Mouse (Mus musculus) thymus, postnatal 0 days (tissue): Measurements from ENCODE around the gene Abhd12b. TPM values are rescaled to one million over a fixed set of nuclear protein-coding genes. Genes with fewer than 3 reads are reported as not detected.
"Not testable (repeated sequence)": the region's sequence is repeated elsewhere in the genome, so short reads cannot be mapped to it uniquely, and the experiment has no call there.

Source experiments
- DNase-seq: peaks from one replicate; pipeline ENCODE4 v3.0.0-alpha.2; 2015; ENCODE audit warnings: low spot score
- polyA plus RNA-seq: library from polyadenylated mRNA; unstranded; fragments of >200 nt; fragmentation: Nextera tagmentation; extraction: Ambion mirVana; gene quantifications from 2 replicates; pipeline ENCODE4 v1.2.1, GENCODE M21; 2015

Abhd12b gene
- polyA plus RNA-seq, 1 experiment from 2014 or later, result not detected

DNA sequence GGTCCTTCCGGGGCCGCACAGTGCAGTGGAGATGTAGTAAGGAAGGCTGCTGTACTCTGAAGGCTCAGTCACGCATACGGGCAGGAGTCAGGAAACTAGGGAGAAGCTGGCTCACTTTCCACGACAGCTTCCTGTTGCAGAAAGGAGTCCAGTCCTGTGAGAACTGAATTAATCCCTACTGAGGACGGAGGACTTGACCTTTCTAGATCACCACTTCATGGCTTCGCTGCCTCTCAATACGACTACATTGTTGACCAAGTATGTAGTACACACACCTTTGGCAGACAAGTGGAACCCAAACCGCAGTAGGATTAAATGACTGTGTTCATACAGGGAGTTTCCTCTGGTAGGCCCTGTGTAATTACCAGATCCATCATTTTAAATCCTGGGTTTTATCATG is 16.3 kb upstream of the Abhd12b start:
- DNase-seq, result no peak

DNA sequence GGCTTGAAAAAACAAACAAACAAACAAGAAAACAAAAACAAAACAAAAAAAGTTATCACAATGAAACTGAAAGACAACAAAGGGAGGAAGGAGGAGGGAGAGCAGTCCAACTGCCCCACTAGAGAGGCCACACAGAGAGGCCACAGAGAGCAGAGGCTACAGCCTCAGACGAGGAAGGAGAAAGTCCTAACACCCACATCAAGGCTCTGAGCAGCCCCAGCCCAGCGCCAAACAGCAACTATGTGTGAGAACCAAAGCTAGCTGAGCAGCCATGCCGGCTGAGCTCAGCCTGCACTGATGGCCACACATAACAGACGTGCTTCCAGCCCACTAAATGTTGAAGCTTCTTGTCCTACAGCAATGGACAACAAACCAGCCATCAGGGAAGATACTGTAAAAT is 14.1 kb upstream of the Abhd12b start:
- no peak for DNase-seq

DNA sequence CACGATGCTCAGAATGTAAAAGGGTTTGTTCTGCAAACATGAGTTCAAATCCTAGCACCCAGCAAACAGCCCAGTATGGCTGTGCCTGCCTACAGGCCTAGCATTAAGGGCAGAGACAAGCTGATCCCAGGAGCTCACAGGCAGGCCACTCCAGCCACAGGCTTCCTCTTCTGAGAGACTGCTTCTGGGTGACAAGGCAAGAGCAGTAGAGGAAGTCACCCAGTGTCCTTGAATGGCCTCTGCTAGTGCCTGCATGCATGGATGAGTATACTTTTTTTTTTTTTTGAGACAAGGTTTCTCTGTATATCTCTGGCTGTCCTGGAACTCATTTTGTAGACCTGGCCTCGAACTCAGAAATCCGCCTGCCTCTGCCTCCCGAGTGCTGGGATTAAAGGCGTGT is 13.4 kb upstream of the Abhd12b start:
- no peak for DNase-seq

GRCm38 (mm10) chr12:70140993-70141576 is 12.9 kb upstream of the Abhd12b start:
- no peak for DNase-seq

- not testable (repeated sequence) for DNase-seq
These were observed 9.8 kb upstream of the Abhd12b start for GRCm38 (mm10) chr12:70144106-70144587.

GRCm38 (mm10) chr12:70144637-70145448 is 9.1 kb upstream of the Abhd12b start:
- peak; percentile 82 for DNase-seq

GRCm38 (mm10) chr12:70145586-70145985 is 8.4 kb upstream of the Abhd12b start:
- DNase-seq, result no peak

DNA sequence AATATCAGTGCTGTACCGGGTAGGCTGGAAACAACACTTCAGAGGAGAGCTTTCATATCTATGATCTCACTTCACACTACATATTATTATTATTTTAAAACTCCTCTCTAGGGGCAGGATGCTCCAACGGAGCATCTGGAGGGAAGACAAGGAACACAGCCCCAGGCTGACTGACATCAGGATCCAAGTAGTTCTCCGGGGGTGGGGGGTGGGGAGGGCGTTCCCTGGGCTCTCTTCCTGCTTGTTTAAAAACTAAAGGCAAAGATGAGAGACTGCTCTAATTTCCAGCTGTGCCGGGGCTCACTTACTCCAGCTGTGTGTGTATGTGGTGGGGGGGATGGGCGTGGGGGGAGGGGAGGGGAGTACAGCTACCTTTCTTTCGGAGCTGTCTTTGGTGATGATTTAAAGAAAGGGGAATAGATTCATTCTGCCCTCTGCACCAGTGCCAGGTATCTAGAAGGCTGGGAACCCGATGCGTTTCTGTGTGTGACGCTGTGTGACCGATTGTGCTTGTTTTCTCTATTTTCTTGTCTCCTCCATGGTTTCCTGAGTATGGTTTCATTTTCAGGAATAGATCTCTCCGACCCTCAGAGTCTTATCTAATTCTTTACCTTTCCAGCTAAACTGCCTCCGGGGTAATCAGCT is 5.8 kb upstream of the Abhd12b start:
- DNase-seq, result peak; percentile 58

DNA sequence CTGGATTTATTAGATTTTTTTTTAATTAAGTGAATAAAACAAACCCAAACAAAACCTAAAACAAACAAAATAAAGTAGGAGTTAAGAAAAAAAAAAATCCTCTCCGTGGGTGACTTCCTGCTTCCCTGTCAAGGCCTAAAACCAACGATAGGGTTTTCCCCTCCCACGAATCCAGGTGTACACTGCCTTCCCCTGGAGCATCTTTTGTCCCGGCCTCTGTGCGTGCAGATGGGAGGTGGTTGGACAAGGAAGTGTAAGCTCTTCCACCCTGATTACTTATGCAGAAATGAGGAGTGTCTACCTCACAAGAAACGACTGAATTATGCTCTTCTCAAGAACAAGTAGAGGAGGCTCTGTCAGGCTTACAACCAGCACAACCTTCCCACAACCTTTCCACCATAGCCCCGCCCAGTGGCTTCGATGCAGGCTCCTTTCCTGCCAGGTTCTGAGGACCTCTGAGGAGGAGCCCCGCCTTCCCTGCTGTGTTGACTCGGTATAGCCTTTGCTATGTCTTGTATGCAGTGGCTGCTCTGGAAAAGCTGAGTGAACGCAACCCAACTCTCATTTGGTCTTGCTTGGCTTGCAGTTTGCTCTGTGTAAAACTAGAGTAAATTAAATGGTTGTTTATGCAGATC is 5.2 kb upstream of the Abhd12b start:
- peak; percentile 58 for DNase-seq

DNA sequence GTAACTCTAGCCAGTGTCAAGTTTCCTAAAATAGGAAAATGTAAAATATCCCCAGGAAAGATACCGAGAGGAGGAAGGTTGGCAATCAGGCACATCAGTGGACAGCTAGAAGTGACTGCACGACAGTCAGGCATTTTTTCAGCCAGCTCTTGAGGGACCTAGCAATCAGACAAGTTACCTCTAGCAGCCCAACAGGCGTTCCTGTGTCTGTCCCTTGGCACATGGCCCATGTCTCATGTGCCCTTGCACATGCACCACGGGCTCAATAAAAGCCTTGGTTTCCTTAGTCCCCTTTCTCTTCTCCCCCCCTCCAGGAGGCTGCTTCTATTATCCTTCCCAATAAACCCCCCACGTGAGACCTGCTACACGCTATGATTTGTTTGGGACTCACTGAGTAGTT is 2.3 kb downstream of the Abhd12b start:
- no peak for DNase-seq

DNA sequence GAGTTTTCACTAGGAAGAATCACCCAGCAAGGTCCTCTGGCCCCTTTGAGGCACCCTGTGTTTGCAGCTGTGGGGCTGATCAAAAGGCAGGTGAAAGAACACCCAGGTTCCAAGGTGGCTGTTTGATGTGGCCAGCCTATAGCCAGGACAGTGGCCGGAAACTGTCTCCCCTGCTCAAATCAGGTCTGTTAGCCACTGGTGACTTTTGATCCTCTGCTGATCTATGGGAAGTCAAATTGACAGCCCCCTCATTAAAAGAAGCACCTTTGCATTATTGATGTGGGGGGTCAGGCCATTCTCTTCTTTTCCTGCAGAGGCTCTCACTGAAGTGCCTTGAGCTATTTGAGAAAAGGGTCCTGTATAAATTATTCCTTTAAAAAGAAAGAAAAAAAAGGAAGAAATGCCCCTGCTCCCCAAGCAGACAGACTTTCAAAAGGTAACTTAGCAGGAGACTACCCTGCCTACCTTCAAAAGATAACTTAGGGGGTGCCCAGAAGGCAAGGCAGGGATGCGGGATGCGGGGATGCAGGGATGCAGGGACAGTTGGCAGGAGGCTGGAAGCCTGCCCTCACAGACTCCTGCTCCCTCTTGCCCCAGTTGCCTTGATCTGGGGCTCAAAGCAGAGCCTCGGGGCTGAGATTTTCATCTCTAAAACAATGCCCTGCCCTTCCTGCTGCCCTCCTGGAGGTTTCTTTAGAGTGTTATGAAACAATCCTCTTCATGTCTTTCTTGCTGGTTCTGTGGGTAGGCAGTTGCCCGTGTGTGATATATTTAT is 3.5 kb downstream of the Abhd12b start:
- DNase-seq, result no peak

DNA sequence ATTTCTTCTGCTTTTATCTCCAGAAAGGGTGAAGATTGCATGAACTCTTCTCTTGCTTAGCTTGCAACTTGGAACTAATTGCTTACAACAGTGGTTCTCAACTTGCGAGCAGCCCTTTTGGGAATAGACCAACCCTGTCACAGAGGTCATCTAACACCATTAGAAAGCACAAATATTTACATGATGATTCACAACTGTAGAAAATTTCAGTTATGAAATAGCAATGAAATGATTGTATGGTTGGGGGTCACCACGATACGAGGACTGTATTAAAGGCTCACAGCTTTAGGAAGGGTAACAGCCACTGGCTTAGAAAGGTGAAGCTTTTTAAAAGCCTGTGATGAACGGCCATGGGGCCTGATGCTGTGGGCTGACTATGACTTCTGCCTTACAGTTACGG is 7.1 kb downstream of the Abhd12b start:
- no peak for DNase-seq

- DNase-seq, result no peak
These were observed 10.8 kb downstream of the Abhd12b start for GRCm38 (mm10) chr12:70164741-70165140.

- no peak for DNase-seq
These were observed 14.0 kb downstream of the Abhd12b start for GRCm38 (mm10) chr12:70167950-70168349.

GRCm38 (mm10) chr12:70169969-70170368 is 16.0 kb downstream of the Abhd12b start:
- no peak for DNase-seq

- not testable (repeated sequence) for DNase-seq
These were observed 29.6 kb downstream of the Abhd12b start for GRCm38 (mm10) chr12:70183507-70183906.

DNA sequence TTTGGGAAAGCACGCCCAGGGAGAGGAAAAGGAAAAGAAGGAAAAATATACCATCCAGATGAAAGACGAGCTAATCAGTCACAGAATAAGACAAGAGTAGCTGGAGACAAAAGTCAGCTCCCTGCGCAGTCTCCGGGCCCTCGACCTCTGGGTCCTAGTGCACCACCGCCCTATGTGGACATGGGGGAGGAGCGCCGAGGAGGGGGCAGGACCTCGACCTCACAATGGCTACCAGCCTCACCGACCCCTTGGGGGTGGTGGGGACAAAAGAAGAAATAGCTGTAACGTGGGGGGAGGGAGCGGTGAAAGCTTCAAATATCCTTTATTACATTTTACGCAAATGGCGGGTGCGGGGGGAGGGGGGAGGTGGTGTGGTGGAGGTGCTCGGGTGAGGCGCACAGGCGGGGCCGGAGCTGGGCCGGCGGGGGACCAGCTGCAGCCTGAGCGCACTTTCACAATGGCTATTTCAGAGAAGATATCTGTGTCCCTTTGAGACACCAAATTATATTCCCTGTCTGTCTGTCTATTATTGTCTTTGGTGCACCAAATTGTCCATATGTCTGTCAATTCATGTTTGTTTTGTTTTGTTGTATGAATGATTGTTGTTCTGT is 30.3 kb downstream of the Abhd12b start:
- DNase-seq, result no peak

- DNase-seq, result no peak
These were observed 38.4 kb downstream of the Abhd12b start for GRCm38 (mm10) chr12:70192267-70192727.

DNA sequence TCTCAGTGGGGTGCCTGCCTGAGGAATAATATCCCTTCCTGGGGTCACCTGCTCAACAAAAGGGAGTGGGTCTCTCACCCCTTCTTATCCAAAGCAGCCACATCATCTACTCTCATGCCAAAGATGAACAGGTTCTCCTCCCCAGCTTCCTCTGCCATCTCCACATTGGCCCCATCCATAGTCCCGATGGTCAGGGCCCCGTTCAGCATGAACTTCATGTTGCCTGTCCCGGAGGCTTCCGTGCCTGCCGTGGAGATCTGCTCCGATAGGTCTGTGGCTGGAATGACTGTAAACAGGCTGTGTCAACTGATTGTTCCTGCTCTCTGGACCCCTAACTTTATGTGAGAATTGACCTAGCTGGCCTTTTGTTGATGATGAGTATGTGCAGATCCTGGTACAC is 41.5 kb downstream of the Abhd12b start:
- DNase-seq, result no peak

- DNase-seq, result no peak
These were observed 42.4 kb downstream of the Abhd12b start for GRCm38 (mm10) chr12:70196341-70196740.
